Mouse (Mus musculus) limb, embryonic 15.5 days (tissue): ENCODE results near the gene Cxcl1. TPM values are rescaled to one million over a fixed set of nuclear protein-coding genes. Genes with fewer than 3 reads are reported as not detected.

Source experiments
- ATAC-seq: fragments of 200-750 bp; cut with Nextera tagmentation; 2 replicates; pipeline ENCODE4 v1.8.0; 2017; ENCODE audit warnings: low read depth, moderate TSS enrichment; ENCODE audit not compliant: insufficient number of reproducible peaks, low FRiP score, low TSS enrichment
- H3K27ac ChIP-seq: fragments of 300-500 bp; sonication (generic); 2 replicates; pipeline ENCODE4 v1.5.1; 2015; ENCODE audit warnings: moderate library complexity, mild to moderate bottlenecking, inconsistent platforms
- H3K27me3 ChIP-seq: fragments of 300-500 bp; sonication (generic); 2 replicates; pipeline ENCODE4 v1.6.1; 2015; ENCODE audit warnings: inconsistent platforms
- H3K36me3 ChIP-seq: fragments of 300-500 bp; sonication (generic); 2 replicates; pipeline ENCODE4 v1.6.1; 2015; ENCODE audit warnings: inconsistent platforms
- H3K4me1 ChIP-seq: fragments of 300-500 bp; sonication (generic); 2 replicates; pipeline ENCODE4 v1.6.1; 2015; ENCODE audit warnings: inconsistent platforms
- H3K4me2 ChIP-seq: fragments of 300-500 bp; sonication (generic); 2 replicates; pipeline ENCODE4 v1.6.1; 2015; ENCODE audit warnings: mild to moderate bottlenecking, inconsistent platforms
- H3K4me3 ChIP-seq: fragments of 300-500 bp; sonication (generic); 2 replicates; pipeline ENCODE4 v1.5.1; 2015; ENCODE audit warnings: mild to moderate bottlenecking, inconsistent platforms
- H3K9ac ChIP-seq: fragments of 300-500 bp; sonication (generic); 2 replicates; pipeline ENCODE4 v1.6.1; 2015; ENCODE audit warnings: inconsistent platforms
- H3K9me3 ChIP-seq: fragments of 300-500 bp; sonication (generic); 2 replicates; pipeline ENCODE4 v1.6.1; 2016; ENCODE audit warnings: inconsistent platforms
- WGBS: fragments of 180-500 bp; shearing (Covaris S2); methylation state at CpG from one replicate; pipeline ENCODE4 v1.1.7; 2015; 5-methylcytosine and 5-hydroxymethylcytosine counted together
- polyA plus RNA-seq: library from polyadenylated mRNA; unstranded; fragments of >200 nt; fragmentation: Nextera tagmentation; extraction: Ambion mirVana; gene quantifications from 2 replicates; pipeline ENCODE4 v1.2.1, GENCODE M21; 2015

Gene Cxcl1
- polyA plus RNA-seq, 1 experiment from 2014 or later, result 1.3 TPM

DNA sequence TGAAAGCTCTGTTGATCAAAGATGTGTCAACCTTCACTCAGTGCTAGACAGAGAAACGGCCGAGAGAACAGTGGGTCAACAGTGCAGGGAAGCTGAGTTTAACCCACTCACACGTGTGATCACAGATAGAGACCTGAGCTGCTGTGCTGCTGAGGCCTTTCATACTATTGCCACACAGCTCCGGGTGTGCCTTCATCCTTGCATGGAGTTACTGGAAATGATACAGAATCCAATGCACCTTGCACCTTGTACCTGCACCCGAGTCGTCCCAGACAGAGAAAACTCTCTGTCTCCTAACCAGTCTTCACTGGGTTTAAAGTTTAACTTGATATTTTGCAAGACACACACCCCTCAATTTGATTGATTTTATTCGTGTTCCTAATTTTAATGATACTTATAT lies 18.7 kb upstream of the Cxcl1 start:
- Histone ChIP-seq H3K9ac (no peak overlapping the region), H3K9me3 (no peaks in the 10 kb centered on the region), H3K4me3 (no peak overlapping the region), H3K4me1 (no peaks in the 10 kb centered on the region), H3K4me2 (no peak overlapping the region), H3K36me3 (no peaks in the 10 kb centered on the region), H3K27me3 (no peaks in the 10 kb centered on the region), H3K27ac (no peak overlapping the region)
- 74% methylated on average over 7 of the region's 7 CpGs for WGBS
- ATAC-seq, result no peak

DNA sequence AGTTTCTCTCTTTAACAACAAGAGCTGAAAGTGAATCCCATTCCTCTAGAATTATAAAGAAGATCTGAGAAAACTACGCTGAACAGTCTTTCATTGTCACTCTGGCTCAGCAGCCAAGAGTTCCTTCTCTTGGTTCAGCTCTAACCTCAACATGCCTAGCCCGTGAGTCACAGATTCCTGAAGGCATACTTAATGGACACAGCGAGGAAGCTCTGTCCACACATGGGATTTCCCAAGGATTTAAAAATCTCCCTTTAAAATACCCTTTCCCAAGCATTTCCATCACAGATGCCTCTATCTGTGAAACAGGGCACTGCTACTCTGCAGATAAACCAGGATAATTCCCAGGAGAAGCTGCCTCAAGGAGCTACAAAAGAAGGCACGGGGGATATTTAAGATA lies 15.0 kb upstream of the Cxcl1 start:
- no peaks in the 10 kb centered on the region for H3K9me3 ChIP-seq
- whole genome bisulfite sequencing, result 42% methylated on average over 4 of the region's 4 CpGs
- no peaks in the 10 kb centered on the region for H3K36me3 ChIP-seq
- H3K4me2 ChIP-seq, result no peak overlapping the region
- no peak overlapping the region for H3K4me3 ChIP-seq
- H3K27me3 ChIP-seq, result no peaks in the 10 kb centered on the region
- H3K27ac ChIP-seq, result peak overlapping the region; percentile 12; the same call in 1 of the 2 replicates
- no peak for ATAC-seq
- H3K4me1 ChIP-seq, result no peaks in the 10 kb centered on the region
- H3K9ac ChIP-seq, result no peak overlapping the region

GRCm38 (mm10) chr5:90876471-90877172 lies 14.4 kb upstream of the Cxcl1 start:
- ATAC-seq, result no peak
- H3K4me1 ChIP-seq, result no peaks in the 10 kb centered on the region
- no peaks in the 10 kb centered on the region for H3K27me3 ChIP-seq
- H3K4me2 ChIP-seq, result no peak overlapping the region
- H3K9ac ChIP-seq, result no peak overlapping the region
- H3K36me3 ChIP-seq, result no peaks in the 10 kb centered on the region
- H3K9me3 ChIP-seq, result no peaks in the 10 kb centered on the region
- 61% methylated on average over 8 of the region's 8 CpGs for WGBS
- no peak overlapping the region for H3K27ac ChIP-seq
- no peak overlapping the region for H3K4me3 ChIP-seq

- H3K36me3 ChIP-seq, result no peaks in the 10 kb centered on the region
- H3K4me1 ChIP-seq, result no peaks in the 10 kb centered on the region
- H3K27me3 ChIP-seq, result no peaks in the 10 kb centered on the region
- H3K4me3 ChIP-seq, result no peak overlapping the region
- no peak for ATAC-seq
- H3K9ac ChIP-seq, result no peak overlapping the region
- no peak overlapping the region for H3K4me2 ChIP-seq
- no peaks in the 10 kb centered on the region for H3K9me3 ChIP-seq
- H3K27ac ChIP-seq, result no peak overlapping the region
Observed at GRCm38 (mm10) chr5:90877173-90877512, 13.9 kb upstream of the Cxcl1 start.

- Histone ChIP-seq H3K4me1 (no peaks in the 10 kb centered on the region), H3K4me3 (no peak overlapping the region), H3K27ac (no peak overlapping the region), H3K4me2 (no peak overlapping the region), H3K27me3 (no peaks in the 10 kb centered on the region), H3K9me3 (no peaks in the 10 kb centered on the region), H3K36me3 (no peaks in the 10 kb centered on the region), H3K9ac (no peak overlapping the region)
- 66% methylated on average over 3 of the region's 3 CpGs for WGBS
- ATAC-seq, result no peak
Observed at GRCm38 (mm10) chr5:90879307-90880014, 11.6 kb upstream of the Cxcl1 start.

DNA sequence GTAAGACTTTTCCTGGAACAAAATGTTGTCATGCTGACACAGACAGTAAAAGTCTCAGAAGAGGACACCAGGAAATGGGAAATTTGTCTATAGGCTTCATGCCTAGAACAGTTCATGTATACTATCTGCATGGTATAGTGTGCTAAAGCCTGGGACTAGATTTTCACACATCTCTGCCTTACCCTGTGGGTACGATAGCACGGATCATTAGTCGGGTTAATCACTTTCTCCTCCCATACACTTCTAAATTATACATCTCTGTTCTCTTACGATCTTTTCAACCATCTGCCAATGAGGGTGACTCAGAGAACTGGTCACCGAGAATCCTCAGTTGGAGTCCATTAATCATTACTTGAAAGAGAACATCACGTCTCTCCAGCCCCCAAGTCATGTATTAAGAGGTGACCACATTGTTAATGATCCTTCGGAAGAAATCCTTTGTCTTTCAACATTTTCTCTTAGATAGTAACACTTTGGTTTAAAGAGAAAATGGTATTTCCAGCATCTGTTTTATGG lies 10.6 kb upstream of the Cxcl1 start:
- no peak for ATAC-seq
- Histone ChIP-seq H3K4me1 (no peaks in the 10 kb centered on the region), H3K36me3 (no peaks in the 10 kb centered on the region), H3K9ac (no peak overlapping the region), H3K27ac (no peak overlapping the region), H3K27me3 (no peaks in the 10 kb centered on the region), H3K4me3 (no peak overlapping the region), H3K4me2 (no peak overlapping the region), H3K9me3 (no peaks in the 10 kb centered on the region)
- 81% methylated on average over 7 of the region's 7 CpGs for WGBS

DNA sequence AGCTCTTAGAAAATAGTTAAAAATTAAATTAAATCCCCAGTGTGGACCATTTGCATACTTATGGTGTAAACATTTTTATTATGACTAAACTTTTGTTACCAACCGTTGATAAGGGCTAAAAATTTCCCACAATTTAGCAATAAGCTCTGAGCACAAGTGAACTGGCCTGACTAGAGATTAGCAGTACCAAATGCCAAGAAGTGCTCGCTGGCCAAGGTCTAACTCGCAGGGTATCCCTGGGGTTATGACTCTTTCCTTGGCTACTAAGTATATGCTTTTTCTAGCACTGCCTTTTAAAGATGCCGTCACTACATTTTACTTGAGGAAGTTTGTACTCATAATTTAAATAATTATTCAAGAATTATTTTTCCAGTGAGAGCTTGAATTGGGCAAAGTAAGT lies 10.0 kb upstream of the Cxcl1 start:
- H3K9ac ChIP-seq, result no peak overlapping the region
- H3K4me3 ChIP-seq, result no peak overlapping the region
- H3K4me2 ChIP-seq, result no peak overlapping the region
- H3K4me1 ChIP-seq, result no peaks in the 10 kb centered on the region
- H3K9me3 ChIP-seq, result no peaks in the 10 kb centered on the region
- no peaks in the 10 kb centered on the region for H3K36me3 ChIP-seq
- H3K27ac ChIP-seq, result no peak overlapping the region
- WGBS, result 80% methylated on average over 4 of the region's 4 CpGs
- no peak for ATAC-seq
- no peaks in the 10 kb centered on the region for H3K27me3 ChIP-seq

DNA sequence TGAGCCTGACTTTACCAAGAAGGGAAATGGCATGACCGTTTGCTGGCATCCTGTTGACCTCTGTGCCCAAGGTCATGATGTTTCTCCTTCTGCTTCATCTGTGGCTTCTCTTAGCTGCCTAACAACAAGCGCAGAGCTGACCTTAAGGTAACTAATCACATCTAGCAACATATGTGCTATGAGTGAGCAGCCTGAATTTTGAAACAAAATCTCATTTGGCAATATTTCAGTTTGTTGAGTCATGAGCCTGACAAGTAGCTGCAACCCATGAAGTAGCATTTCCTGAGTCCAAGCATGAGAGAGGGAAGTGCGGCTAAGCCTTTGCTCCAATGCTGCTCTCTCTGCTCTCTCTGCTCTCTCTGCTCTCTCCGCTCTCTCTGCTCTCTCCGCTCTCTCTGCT lies 9.4 kb upstream of the Cxcl1 start:
- H3K4me2 ChIP-seq, result no peak overlapping the region
- no peaks in the 10 kb centered on the region for H3K27me3 ChIP-seq
- no peak overlapping the region for H3K9ac ChIP-seq
- H3K9me3 ChIP-seq, result no peaks in the 10 kb centered on the region
- ATAC-seq, result no peak
- no peaks in the 10 kb centered on the region for H3K36me3 ChIP-seq
- no peak overlapping the region for H3K27ac ChIP-seq
- no peaks in the 10 kb centered on the region for H3K4me1 ChIP-seq
- 93% methylated on average over 5 of the region's 5 CpGs for WGBS
- H3K4me3 ChIP-seq, result no peak overlapping the region

DNA sequence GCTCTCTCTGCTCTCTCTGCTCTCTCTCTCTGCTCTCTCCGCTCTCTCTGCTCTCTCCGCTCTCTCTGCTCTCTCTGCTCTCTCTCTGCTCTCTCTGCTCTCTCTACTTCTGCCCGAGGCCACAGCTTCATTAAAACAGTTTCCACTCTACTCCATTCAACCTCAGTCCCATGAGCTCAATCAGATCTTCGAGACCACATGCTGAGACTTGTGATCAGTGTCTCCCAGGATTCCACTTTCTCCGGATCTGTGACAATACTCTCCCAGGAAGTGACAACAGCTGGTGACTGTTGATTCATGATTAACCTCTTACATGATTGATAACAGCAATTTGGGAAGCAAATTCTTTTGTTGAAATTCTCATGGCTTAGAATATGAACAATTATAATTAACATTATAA lies 8.9 kb upstream of the Cxcl1 start:
- Histone ChIP-seq H3K4me2 (no peak overlapping the region), H3K9me3 (no peaks in the 10 kb centered on the region), H3K4me3 (no peak overlapping the region), H3K9ac (no peak overlapping the region), H3K4me1 (no peaks in the 10 kb centered on the region), H3K27ac (no peak overlapping the region), H3K27me3 (no peaks in the 10 kb centered on the region), H3K36me3 (no peaks in the 10 kb centered on the region)
- WGBS, result 84% methylated on average over 5 of the region's 5 CpGs
- no peak for ATAC-seq

DNA sequence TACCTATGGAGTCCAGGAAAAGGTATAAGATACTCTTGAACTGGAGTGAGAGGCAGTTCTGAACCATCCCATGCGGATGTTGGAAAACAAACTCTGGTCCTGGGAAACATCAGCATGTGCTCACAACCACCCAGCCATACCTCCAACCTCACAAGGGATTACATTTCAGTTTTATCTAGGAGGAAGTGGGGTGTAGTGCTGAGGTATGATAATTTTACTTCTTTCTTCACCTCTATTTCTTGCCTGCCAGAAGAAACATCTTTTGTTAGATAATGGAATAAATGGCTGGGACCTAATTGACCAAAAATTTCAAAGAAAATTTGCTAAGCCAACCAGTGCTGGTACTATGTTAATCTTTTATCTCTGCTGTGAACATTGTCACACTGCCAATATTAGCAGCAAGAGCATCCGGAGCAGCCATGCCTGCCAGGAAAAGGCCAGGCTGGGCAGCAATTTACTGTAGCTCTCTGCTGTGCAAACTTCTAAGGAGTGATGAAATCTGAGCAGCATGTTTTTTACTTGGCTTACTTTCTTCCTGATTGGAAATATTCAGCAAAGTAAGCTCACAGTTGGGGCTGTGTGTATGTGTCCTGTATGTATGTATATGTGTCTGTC lies 6.3 kb upstream of the Cxcl1 start:
- H3K4me2 ChIP-seq, result no peak overlapping the region
- WGBS, result 48% methylated on average over 2 of the region's 2 CpGs
- H3K27me3 ChIP-seq, result no peaks in the 10 kb centered on the region
- H3K4me1 ChIP-seq, result no peaks in the 10 kb centered on the region
- H3K27ac ChIP-seq, result no peak overlapping the region
- no peak for ATAC-seq
- H3K9me3 ChIP-seq, result no peaks in the 10 kb centered on the region
- no peaks in the 10 kb centered on the region for H3K36me3 ChIP-seq
- H3K4me3 ChIP-seq, result no peak overlapping the region
- H3K9ac ChIP-seq, result no peak overlapping the region

- H3K4me3 ChIP-seq, result no peak overlapping the region
- no peak overlapping the region for H3K27ac ChIP-seq
- 77% methylated on average over 5 of the region's 5 CpGs for WGBS
- 0 out of 2 replicates have a peak, but pooled peaks cover 5% of the 10 kb centered on the region for H3K27me3 ChIP-seq
- H3K9ac ChIP-seq, result no peak overlapping the region
- no peaks in the 10 kb centered on the region for H3K9me3 ChIP-seq
- no peaks in the 10 kb centered on the region for H3K36me3 ChIP-seq
- peaks cover 12% of the 10 kb centered on the region for H3K4me1 ChIP-seq
- H3K4me2 ChIP-seq, result no peak overlapping the region
- ATAC-seq, result no peak
Observed at GRCm38 (mm10) chr5:90888661-90889060, 2.4 kb upstream of the Cxcl1 start.

DNA sequence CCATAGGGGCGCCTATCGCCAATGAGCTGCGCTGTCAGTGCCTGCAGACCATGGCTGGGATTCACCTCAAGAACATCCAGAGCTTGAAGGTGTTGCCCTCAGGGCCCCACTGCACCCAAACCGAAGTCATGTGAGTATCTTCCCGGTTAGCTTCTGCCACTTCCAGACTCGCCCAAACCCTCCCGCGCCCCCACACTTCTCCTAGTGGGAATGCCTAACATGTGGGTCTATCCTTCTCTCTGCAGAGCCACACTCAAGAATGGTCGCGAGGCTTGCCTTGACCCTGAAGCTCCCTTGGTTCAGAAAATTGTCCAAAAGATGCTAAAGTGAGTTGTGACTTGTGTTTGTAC lies 398 bp downstream of the Cxcl1 start:
- peak overlapping the region; percentile 37; the same call in 1 of the 2 replicates for H3K9ac ChIP-seq
- WGBS, result 22% methylated on average over 10 of the region's 10 CpGs
- peak overlapping the region; percentile 82 for H3K4me2 ChIP-seq
- H3K4me3 ChIP-seq, result peak overlapping the region; percentile 48
- no peaks in the 10 kb centered on the region for H3K9me3 ChIP-seq
- H3K27ac ChIP-seq, result peak overlapping the region; percentile 62; the same call in 1 of the 2 replicates
- H3K27me3 ChIP-seq, result 0 out of 2 replicates have a peak, but pooled peaks cover 5% of the 10 kb centered on the region
- peaks cover 12% of the 10 kb centered on the region for H3K4me1 ChIP-seq
- H3K36me3 ChIP-seq, result no peaks in the 10 kb centered on the region
- no peak; the same call in 1 of the 2 replicates for ATAC-seq
